Mouse (Mus musculus) erythroid progenitor cell, adult 5-6 weeks (primary cell): ENCODE results near the gene Col8a2. TPM values are rescaled to one million over a fixed set of nuclear protein-coding genes. Genes with fewer than 3 reads are reported as not detected.

Experiments
- ATAC-seq: replicated peaks from 2 replicates; pipeline ENCODE4 v1.8.0; 2016; ENCODE audit warnings: moderate number of reproducible peaks, mild to moderate bottlenecking, moderate TSS enrichment, inconsistent platforms; ENCODE audit not compliant: poor library complexity, low FRiP score, severe bottlenecking
- total RNA-seq, 2 experiments: library from RNA; stranded (forward) in 1 of 2; stranded (reverse) in 1 of 2; fragments of 150-400 nt in 1 of 2; fragments of 186-747, 209-891 nt in 1 of 2; gene quantifications; 2 replicates each; pipeline versions ENCODE4 v1.2.3 to v1.2.4; 2015 to 2017; ENCODE audit warnings: low replicate concordance in 2 of 2

The Col8a2 gene
- total RNA-seq, 2 experiments from 2014 or later = not detected

GRCm38 (mm10) chr4:126322646-126323045 is 36.1 kb downstream of the Col8a2 start:
- no peak for ATAC-seq

- ATAC-seq = no peak
These were observed 38.3 kb downstream of the Col8a2 start for GRCm38 (mm10) chr4:126324861-126325260.

- ATAC-seq = no peak
These were observed 38.8 kb downstream of the Col8a2 start, which contains the start of gene Tekt2 for GRCm38 (mm10) chr4:126325281-126325861. Gene Tekt2 (minus strand): TSS chr4:126325688.

GRCm38 (mm10) chr4:126326036-126326435 is 39.4 kb downstream of the Col8a2 start:
- no peak for ATAC-seq

- ATAC-seq = no peak
These were observed 43.7 kb downstream of the Col8a2 start for GRCm38 (mm10) chr4:126330295-126330694.

- no peak for ATAC-seq
These were observed 45.2 kb downstream of the Col8a2 start for GRCm38 (mm10) chr4:126331751-126332150.

GRCm38 (mm10) chr4:126332358-126332757 is 45.8 kb downstream of the Col8a2 start:
- no peak for ATAC-seq

- ATAC-seq = no peak
These were observed 52.9 kb downstream of the Col8a2 start for GRCm38 (mm10) chr4:126339461-126339860.

- ATAC-seq = no peak
These were observed 56.9 kb downstream of the Col8a2 start for GRCm38 (mm10) chr4:126343451-126343850.

GRCm38 (mm10) chr4:126360069-126360468 is 73.5 kb downstream of the Col8a2 start:
- no peak for ATAC-seq

Other genes starting within 250 kb of the Col8a2 start
- gene Mrps15, start 239.9 kb upstream of the Col8a2 start, total RNA-seq (2015; ENCODE audit: low replicate concordance) = 22.6 and 42.9 TPM in 2 replicates
- gene Mrps15, start 239.9 kb upstream of the Col8a2 start, total RNA-seq (2017; ENCODE audit: low replicate concordance) = 15.5 and 28.0 TPM in 2 replicates
- 1.3 and 14.8 TPM in 2 replicates for gene Oscp1, start 228.2 kb upstream of the Col8a2 start, total RNA-seq (2015; ENCODE audit: low replicate concordance)
- 5.6 and 8.9 TPM in 2 replicates for gene Oscp1, start 228.2 kb upstream of the Col8a2 start, total RNA-seq (2017; ENCODE audit: low replicate concordance)
- 18.0 and 73.2 TPM in 2 replicates for gene Lsm10, start 190.2 kb upstream of the Col8a2 start, total RNA-seq (2015; ENCODE audit: low replicate concordance)
- gene Lsm10, start 190.2 kb upstream of the Col8a2 start, total RNA-seq (2017; ENCODE audit: low replicate concordance) = 2.2 and 4.1 TPM in 2 replicates
- 4.7 and 10.1 TPM in 2 replicates for gene Stk40, start 182.8 kb upstream of the Col8a2 start, total RNA-seq (2015; ENCODE audit: low replicate concordance)
- 2.4 and 6.4 TPM in 2 replicates for gene Stk40, start 182.8 kb upstream of the Col8a2 start, total RNA-seq (2017; ENCODE audit: low replicate concordance)
- gene Eva1b, start 139.0 kb upstream of the Col8a2 start, total RNA-seq (2015; ENCODE audit: low replicate concordance) = not detected in 2 replicates
- gene Eva1b, start 139.0 kb upstream of the Col8a2 start, total RNA-seq (2017; ENCODE audit: low replicate concordance) = 0.51 TPM in 1 of 2 replicates, not detected in the other
- gene Sh3d21, start 123.3 kb upstream of the Col8a2 start, total RNA-seq (2015; ENCODE audit: low replicate concordance) = 1.8 TPM in 1 of 2 replicates, not detected in the other
- gene Sh3d21, start 123.3 kb upstream of the Col8a2 start, total RNA-seq (2017; ENCODE audit: low replicate concordance) = 0.90 TPM in 1 of 2 replicates, not detected in the other
- gene Thrap3, start 84.0 kb upstream of the Col8a2 start, total RNA-seq (2015; ENCODE audit: low replicate concordance) = 169 and 213 TPM in 2 replicates
- gene Thrap3, start 84.0 kb upstream of the Col8a2 start, total RNA-seq (2017; ENCODE audit: low replicate concordance) = 298 and 354 TPM in 2 replicates
- gene Map7d1, start 30.4 kb upstream of the Col8a2 start, total RNA-seq (2015; ENCODE audit: low replicate concordance) = 6.7 and 12.3 TPM in 2 replicates
- gene Map7d1, start 30.4 kb upstream of the Col8a2 start, total RNA-seq (2017; ENCODE audit: low replicate concordance) = 6.3 and 8.2 TPM in 2 replicates
- 10.9 and 22.3 TPM in 2 replicates for gene Trappc3, start 24.5 kb upstream of the Col8a2 start, total RNA-seq (2015; ENCODE audit: low replicate concordance)
- gene Trappc3, start 24.5 kb upstream of the Col8a2 start, total RNA-seq (2017; ENCODE audit: low replicate concordance) = 9.2 and 10.8 TPM in 2 replicates
- 2.2 TPM in 1 of 2 replicates, not detected in the other for gene Adprhl2, start 34.9 kb downstream of the Col8a2 start, total RNA-seq (2015; ENCODE audit: low replicate concordance)
- gene Adprhl2, start 34.9 kb downstream of the Col8a2 start, total RNA-seq (2017; ENCODE audit: low replicate concordance) = 4.7 and 5.5 TPM in 2 replicates
- not detected in 2 replicates for gene Tekt2, start 38.9 kb downstream of the Col8a2 start, total RNA-seq (2015; ENCODE audit: low replicate concordance)
- not detected in 2 replicates for gene Tekt2, start 38.9 kb downstream of the Col8a2 start, total RNA-seq (2017; ENCODE audit: low replicate concordance)
- gene Ago3, start 142.8 kb downstream of the Col8a2 start, total RNA-seq (2015; ENCODE audit: low replicate concordance) = 3.4 and 13.7 TPM in 2 replicates
- 2.3 and 5.0 TPM in 2 replicates for gene Ago3, start 142.8 kb downstream of the Col8a2 start, total RNA-seq (2017; ENCODE audit: low replicate concordance)
- 4.2 and 4.3 TPM in 2 replicates for gene Ago1, start 181.8 kb downstream of the Col8a2 start, total RNA-seq (2015; ENCODE audit: low replicate concordance)
- 1.8 and 3.6 TPM in 2 replicates for gene Ago1, start 181.8 kb downstream of the Col8a2 start, total RNA-seq (2017; ENCODE audit: low replicate concordance)
- gene Ago4, start 246.7 kb downstream of the Col8a2 start, total RNA-seq (2015; ENCODE audit: low replicate concordance) = 0.84 TPM in 1 of 2 replicates, not detected in the other
- 0.45 and 0.90 TPM in 2 replicates for gene Ago4, start 246.7 kb downstream of the Col8a2 start, total RNA-seq (2017; ENCODE audit: low replicate concordance)